Mouse (Mus musculus): Measurements from ENCODE around the gene Bcas3. TPM values are rescaled to one million over a fixed set of nuclear protein-coding genes. Genes with fewer than 3 reads are reported as not detected.

Gene Bcas3
- polyA plus RNA-seq, 1 experiment from 2014 or later, result 27.7 TPM

- 32% methylated on average over 9 of the region's 9 CpGs for WGBS
- peaks cover 80% of the 10 kb centered on the region for H3K4me1 ChIP-seq
- no peak overlapping the region for H3K4me3 ChIP-seq
- no peak for DNase-seq (ENCODE audit: low spot score)
- H3K27me3 ChIP-seq (replicated peaks; ENCODE audit: low read depth, poor library complexity, severe bottlenecking), result peaks cover 68% of the 10 kb centered on the region
- H3K9me3 ChIP-seq, result no peaks in the 10 kb centered on the region
- H3K36me3 ChIP-seq (replicated peaks), result no peaks in the 10 kb centered on the region
- H3K27ac ChIP-seq (replicated peaks), result 0 out of 2 replicates have a peak overlapping the region, but pooled peaks have one; percentile 49
These were observed 384.3 kb downstream of the Bcas3 start for GRCm38 (mm10) chr11:85737227-85737626.

GRCm38 (mm10) chr11:85737893-85738292 lies 384.9 kb downstream of the Bcas3 start:
- DNase-seq (ENCODE audit: low spot score), result no peak
- Histone ChIP-seq H3K27me3 (replicated peaks; ENCODE audit: low read depth, poor library complexity, severe bottlenecking) (peaks cover 69% of the 10 kb centered on the region), H3K36me3 (replicated peaks) (no peaks in the 10 kb centered on the region), H3K27ac (replicated peaks) (no peak overlapping the region), H3K4me1 (peaks cover 75% of the 10 kb centered on the region), H3K4me3 (no peak overlapping the region), H3K9me3 (no peaks in the 10 kb centered on the region)
- WGBS, result 33% methylated on average over 3 of the region's 3 CpGs

DNA sequence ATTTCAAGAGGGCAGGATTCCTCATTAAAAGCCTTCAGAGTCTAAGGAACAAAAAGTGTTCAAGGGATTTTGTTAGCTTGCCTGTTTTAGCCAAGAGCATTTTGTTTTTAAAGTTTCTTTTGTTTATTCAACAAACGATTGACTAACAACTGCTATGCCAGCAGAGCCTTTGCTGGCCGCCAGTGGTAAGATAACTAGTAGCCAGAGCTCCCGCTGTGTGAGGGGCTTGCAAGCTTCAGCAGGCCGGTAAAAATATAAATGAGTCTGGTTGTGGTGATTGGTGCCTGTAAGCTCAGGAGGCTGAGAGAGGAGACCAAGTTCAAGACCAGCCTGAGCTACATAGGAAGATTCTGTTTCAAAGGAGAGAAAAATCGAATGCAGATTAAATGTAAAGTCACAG lies 385.6 kb downstream of the Bcas3 start:
- H3K4me3 ChIP-seq, result no peak overlapping the region
- WGBS, result 33% methylated on average over 5 of the region's 5 CpGs
- no peak for DNase-seq (ENCODE audit: low spot score)
- peaks cover 75% of the 10 kb centered on the region for H3K4me1 ChIP-seq
- no peaks in the 10 kb centered on the region for H3K36me3 ChIP-seq (replicated peaks)
- peaks cover 70% of the 10 kb centered on the region for H3K27me3 ChIP-seq (replicated peaks; ENCODE audit: low read depth, poor library complexity, severe bottlenecking)
- H3K27ac ChIP-seq (replicated peaks), result no peak overlapping the region
- no peaks in the 10 kb centered on the region for H3K9me3 ChIP-seq

GRCm38 (mm10) chr11:85739266-85739977 lies 386.5 kb downstream of the Bcas3 start:
- Histone ChIP-seq H3K27ac (replicated peaks) (peak overlapping the region; percentile 27), H3K9me3 (no peaks in the 10 kb centered on the region), H3K36me3 (replicated peaks) (no peaks in the 10 kb centered on the region), H3K4me1 (peaks cover 68% of the 10 kb centered on the region), H3K4me3 (no peak overlapping the region), H3K27me3 (replicated peaks; ENCODE audit: low read depth, poor library complexity, severe bottlenecking) (peaks cover 72% of the 10 kb centered on the region)
- DNase-seq (ENCODE audit: low spot score), result no peak
- 59% methylated on average over 6 of the region's 6 CpGs for WGBS

DNA sequence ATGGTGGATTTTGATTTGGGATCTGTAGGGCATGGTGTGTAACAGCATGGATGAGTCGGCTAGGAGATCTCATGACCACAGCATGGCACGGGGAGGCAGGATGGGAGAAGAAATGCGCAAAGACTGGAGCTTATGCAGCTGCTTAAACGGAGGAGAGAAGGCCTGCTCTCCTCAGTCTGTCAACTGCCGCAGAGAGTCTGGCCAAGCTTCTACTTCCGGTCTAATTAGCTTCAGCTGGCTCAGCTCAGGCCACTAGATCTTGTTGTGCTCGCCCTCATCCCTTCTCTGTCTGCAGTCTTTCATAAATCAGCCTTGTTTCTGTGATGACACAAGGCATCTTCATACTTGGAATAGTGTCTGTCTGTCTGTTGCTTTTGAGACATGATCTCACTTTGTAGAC lies 393.4 kb downstream of the Bcas3 start:
- no peak for DNase-seq (ENCODE audit: low spot score)
- Histone ChIP-seq H3K9me3 (no peaks in the 10 kb centered on the region), H3K36me3 (replicated peaks) (no peaks in the 10 kb centered on the region), H3K27me3 (replicated peaks; ENCODE audit: low read depth, poor library complexity, severe bottlenecking) (peaks cover 23% of the 10 kb centered on the region), H3K4me1 (peaks cover 27% of the 10 kb centered on the region), H3K4me3 (no peak overlapping the region), H3K27ac (replicated peaks) (peak overlapping the region; percentile 75)
- WGBS, result 55% methylated on average over 7 of the region's 7 CpGs

DNA sequence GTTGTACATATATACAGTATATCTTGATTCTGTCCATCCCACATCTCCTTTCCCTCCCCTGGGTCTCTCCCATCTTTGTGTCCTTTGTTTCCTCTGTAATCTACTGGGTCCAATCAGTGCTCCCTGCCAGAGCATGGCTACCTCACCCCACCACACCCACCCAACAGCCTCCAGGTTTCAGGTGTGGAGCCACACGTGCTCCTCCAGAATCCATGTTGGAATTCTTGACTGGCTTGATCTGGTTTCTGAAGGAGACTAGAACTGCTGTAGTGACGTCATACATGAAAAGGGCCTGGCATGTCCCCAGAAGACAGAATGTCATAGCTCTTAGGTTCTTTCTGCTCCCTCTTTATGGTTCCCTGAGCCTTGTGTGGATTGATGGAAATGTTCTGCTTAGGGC lies 395.9 kb downstream of the Bcas3 start:
- WGBS, result 88% methylated on average over 2 of the region's 2 CpGs
- H3K36me3 ChIP-seq (replicated peaks), result no peaks in the 10 kb centered on the region
- no peak overlapping the region for H3K4me3 ChIP-seq
- DNase-seq (ENCODE audit: low spot score), result no peak
- peaks cover 23% of the 10 kb centered on the region for H3K4me1 ChIP-seq
- no peaks in the 10 kb centered on the region for H3K9me3 ChIP-seq
- H3K27me3 ChIP-seq (replicated peaks; ENCODE audit: low read depth, poor library complexity, severe bottlenecking), result peaks cover under 1% of the 10 kb centered on the region; the same call in 1 of the 2 replicates
- H3K27ac ChIP-seq (replicated peaks), result no peak overlapping the region

DNA sequence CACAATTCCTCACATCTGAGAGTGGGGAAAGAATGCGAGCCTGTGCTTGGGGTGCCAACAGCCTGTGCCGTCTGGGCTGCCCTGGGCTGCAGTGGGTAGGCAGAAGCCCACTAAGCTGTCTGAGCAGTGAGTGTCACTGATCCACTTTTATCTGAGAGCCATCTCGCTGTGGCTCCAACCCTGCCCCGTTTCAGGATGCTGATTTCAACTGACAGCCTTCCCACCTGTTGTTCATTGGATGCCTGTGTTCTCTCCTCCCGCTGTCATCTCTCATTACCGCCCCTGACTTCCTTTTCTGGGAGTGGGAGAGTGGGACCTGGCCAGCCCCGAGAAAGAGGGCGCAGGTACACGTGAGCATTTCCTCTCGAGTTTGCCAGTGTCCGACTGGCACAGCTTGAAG lies 398.2 kb downstream of the Bcas3 start:
- DNase-seq (ENCODE audit: low spot score), result no peak
- no peaks in the 10 kb centered on the region for H3K36me3 ChIP-seq (replicated peaks)
- no peak overlapping the region for H3K27ac ChIP-seq (replicated peaks)
- WGBS, result 45% methylated on average over 11 of the region's 11 CpGs
- no peak overlapping the region for H3K4me3 ChIP-seq
- no peaks in the 10 kb centered on the region for H3K9me3 ChIP-seq
- H3K4me1 ChIP-seq, result peaks cover 22% of the 10 kb centered on the region
- H3K27me3 ChIP-seq (replicated peaks; ENCODE audit: low read depth, poor library complexity, severe bottlenecking), result 0 out of 2 replicates have a peak, but pooled peaks cover 2% of the 10 kb centered on the region

GRCm38 (mm10) chr11:85754631-85755502 lies 401.9 kb downstream of the Bcas3 start:
- no peak for DNase-seq (ENCODE audit: low spot score)
- Histone ChIP-seq H3K4me3 (no peak overlapping the region), H3K4me1 (peaks cover 35% of the 10 kb centered on the region), H3K9me3 (no peaks in the 10 kb centered on the region), H3K27me3 (replicated peaks; ENCODE audit: low read depth, poor library complexity, severe bottlenecking) (peaks cover 7% of the 10 kb centered on the region; the same call in 1 of the 2 replicates), H3K27ac (replicated peaks) (no peak overlapping the region), H3K36me3 (replicated peaks) (no peaks in the 10 kb centered on the region)
- 84% methylated on average over 13 of the region's 13 CpGs for WGBS

- WGBS, result 87% methylated on average over 2 of the region's 2 CpGs
- Histone ChIP-seq H3K27ac (replicated peaks) (no peak overlapping the region), H3K36me3 (replicated peaks) (no peaks in the 10 kb centered on the region), H3K27me3 (replicated peaks; ENCODE audit: low read depth, poor library complexity, severe bottlenecking) (peaks cover 14% of the 10 kb centered on the region; the same call in 1 of the 2 replicates), H3K4me1 (peaks cover 40% of the 10 kb centered on the region), H3K9me3 (no peaks in the 10 kb centered on the region), H3K4me3 (no peak overlapping the region)
- DNase-seq (ENCODE audit: low spot score), result no peak
These were observed 402.6 kb downstream of the Bcas3 start for GRCm38 (mm10) chr11:85755503-85756044.

- peaks cover 41% of the 10 kb centered on the region for H3K27me3 ChIP-seq (replicated peaks; ENCODE audit: low read depth, poor library complexity, severe bottlenecking)
- WGBS, result 55% methylated on average over 9 of the region's 9 CpGs
These were observed 405.9 kb downstream of the Bcas3 start for GRCm38 (mm10) chr11:85758891-85759290.

DNA sequence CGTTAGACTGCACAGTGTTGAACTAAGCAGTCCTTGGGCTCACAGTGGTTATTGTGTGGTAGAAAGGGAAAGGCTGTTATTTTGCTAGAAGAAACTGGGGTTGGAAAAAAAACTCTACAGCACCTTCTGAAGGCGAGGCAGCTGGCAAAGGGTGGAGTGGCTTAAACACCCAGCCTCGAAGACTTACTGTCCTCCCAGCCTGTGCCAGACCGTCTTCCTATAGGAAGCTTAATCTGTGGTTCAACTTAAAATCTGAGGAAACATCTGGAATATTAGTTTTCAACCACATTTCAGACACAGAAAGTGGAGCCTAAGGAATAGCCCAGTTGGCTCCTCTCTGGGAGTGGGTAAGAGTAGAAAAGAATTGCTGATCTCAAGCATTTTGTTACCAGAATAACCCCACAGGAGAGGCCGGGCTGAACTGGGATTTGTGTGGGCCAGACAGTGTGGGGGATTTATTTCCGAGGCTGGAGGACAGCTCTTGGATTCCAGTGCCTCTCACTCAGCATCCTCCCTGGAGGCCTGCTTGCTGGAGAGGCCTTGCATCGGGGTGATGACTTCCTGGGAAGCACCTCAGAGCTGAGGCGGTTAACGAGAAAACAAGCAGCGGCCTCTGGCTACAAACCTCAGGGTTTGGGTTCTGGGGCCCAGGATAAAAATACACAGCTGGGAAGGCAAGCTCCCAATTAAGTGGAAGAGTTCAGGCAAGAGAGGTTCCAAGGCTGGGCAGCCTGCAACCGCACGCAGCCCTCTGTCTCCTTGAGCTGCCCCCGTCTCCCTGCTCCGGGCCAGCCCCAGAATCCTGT lies 406.9 kb downstream of the Bcas3 start:
- 53% methylated on average over 14 of the region's 14 CpGs for WGBS

More at GRCm38 (mm10) chr11:85758891-85759290, 405.9 kb downstream of the Bcas3 start:
- Histone ChIP-seq H3K4me3 (no peak overlapping the region), H3K36me3 (replicated peaks) (no peaks in the 10 kb centered on the region), H3K4me1 (peaks cover 45% of the 10 kb centered on the region), H3K27ac (replicated peaks) (no peak overlapping the region), H3K9me3 (no peaks in the 10 kb centered on the region)
- no peak for DNase-seq (ENCODE audit: low spot score)

More for the DNA sequence above, 406.9 kb downstream of the Bcas3 start:
- Histone ChIP-seq H3K36me3 (replicated peaks) (no peaks in the 10 kb centered on the region), H3K27ac (replicated peaks) (peak overlapping the region; percentile 57; the same call in 1 of the 2 replicates), H3K4me1 (peaks cover 45% of the 10 kb centered on the region), H3K27me3 (replicated peaks; ENCODE audit: low read depth, poor library complexity, severe bottlenecking) (peaks cover 47% of the 10 kb centered on the region), H3K9me3 (no peaks in the 10 kb centered on the region), H3K4me3 (no peak overlapping the region)
- no peak for DNase-seq (ENCODE audit: low spot score)
